Mouse (Mus musculus): ENCODE measurements around the gene Atp8b4. TPM values are rescaled to one million over a fixed set of nuclear protein-coding genes. Genes with fewer than 3 reads are reported as not detected.

Gene Atp8b4
- polyA plus RNA-seq, 1 experiment, result 2.5 TPM

GRCm38 (mm10) chr2:126519872-126520581 lies 19.6 kb upstream of the Atp8b4 start:
- H3K36me3 ChIP-seq (ENCODE audit: control insufficient read depth, insufficient read depth, low read length), result no peaks in the 10 kb centered on the region
- H3K4me1 ChIP-seq (ENCODE audit: control insufficient read depth, insufficient read depth, insufficient read length), result no peaks in the 10 kb centered on the region
- TF ChIP-seq POLR2A (IDR thresholded peaks at IDR 0.05; ENCODE audit: low read depth, low read length), result no peak
- 63% methylated on average over 11 of the region's 11 CpGs for WGBS
- no peak overlapping the region for H3K27ac ChIP-seq (ENCODE audit: insufficient read depth, low read length)
- no peak for DNase-seq (ENCODE audit: low read depth in 1 of 2, low spot score in 2 of 2)
- H3K27me3 ChIP-seq (ENCODE audit: control insufficient read depth, insufficient read depth, low read length), result no peaks in the 10 kb centered on the region
- H3K4me3 ChIP-seq (ENCODE audit: extremely low read depth, insufficient read depth, insufficient read length), result no peak overlapping the region

GRCm38 (mm10) chr2:126515069-126515826 lies 14.8 kb upstream of the Atp8b4 start:
- H3K27ac ChIP-seq (ENCODE audit: insufficient read depth, low read length), result no peak overlapping the region
- TF ChIP-seq POLR2A (IDR thresholded peaks at IDR 0.05; ENCODE audit: low read depth, low read length) (no peak), CTCF (IDR thresholded peaks at IDR 0.05; ENCODE audit: extremely low read depth, insufficient read depth, insufficient read length, insufficient replicate concordance) (no peak)
- H3K36me3 ChIP-seq (ENCODE audit: control insufficient read depth, insufficient read depth, low read length), result no peaks in the 10 kb centered on the region
- H3K27me3 ChIP-seq (ENCODE audit: control insufficient read depth, insufficient read depth, low read length), result no peaks in the 10 kb centered on the region
- DNase-seq (ENCODE audit: low read depth in 1 of 2, low spot score in 2 of 2), result no peak
- no peak overlapping the region for H3K4me3 ChIP-seq (ENCODE audit: extremely low read depth, insufficient read depth, insufficient read length)
- WGBS, result 22% methylated on average over 6 of the region's 6 CpGs
- no peaks in the 10 kb centered on the region for H3K4me1 ChIP-seq (ENCODE audit: control insufficient read depth, insufficient read depth, insufficient read length)

- no peak for DNase-seq (ENCODE audit: low read depth in 1 of 2, low spot score in 2 of 2)
These were observed 7.8 kb upstream of the Atp8b4 start for GRCm38 (mm10) chr2:126508228-126508627.

GRCm38 (mm10) chr2:126507477-126507876 lies 7.0 kb upstream of the Atp8b4 start:
- Histone ChIP-seq H3K36me3 (ENCODE audit: control insufficient read depth, insufficient read depth, low read length) (no peaks in the 10 kb centered on the region), H3K4me3 (ENCODE audit: extremely low read depth, insufficient read depth, insufficient read length) (no peak overlapping the region), H3K27me3 (ENCODE audit: control insufficient read depth, insufficient read depth, low read length) (no peaks in the 10 kb centered on the region), H3K27ac (ENCODE audit: insufficient read depth, low read length) (no peak overlapping the region), H3K4me1 (ENCODE audit: control insufficient read depth, insufficient read depth, insufficient read length) (no peaks in the 10 kb centered on the region)
- TF ChIP-seq POLR2A (IDR thresholded peaks at IDR 0.05; ENCODE audit: low read depth, low read length), result no peak
- TF ChIP-seq CTCF (IDR thresholded peaks at IDR 0.05; ENCODE audit: extremely low read depth, insufficient read depth, insufficient read length, insufficient replicate concordance), result no peak
- DNase-seq (ENCODE audit: low read depth in 1 of 2, low spot score in 2 of 2), result no peak
- WGBS, result 83% methylated on average over 5 of the region's 5 CpGs

More at GRCm38 (mm10) chr2:126508228-126508627, 7.8 kb upstream of the Atp8b4 start:
- H3K27ac ChIP-seq (ENCODE audit: insufficient read depth, low read length), result no peak overlapping the region
- no peak overlapping the region for H3K4me3 ChIP-seq (ENCODE audit: extremely low read depth, insufficient read depth, insufficient read length)
- TF ChIP-seq POLR2A (IDR thresholded peaks at IDR 0.05; ENCODE audit: low read depth, low read length) (no peak), CTCF (IDR thresholded peaks at IDR 0.05; ENCODE audit: extremely low read depth, insufficient read depth, insufficient read length, insufficient replicate concordance) (no peak)
- no peaks in the 10 kb centered on the region for H3K36me3 ChIP-seq (ENCODE audit: control insufficient read depth, insufficient read depth, low read length)
- H3K27me3 ChIP-seq (ENCODE audit: control insufficient read depth, insufficient read depth, low read length), result no peaks in the 10 kb centered on the region
- no peaks in the 10 kb centered on the region for H3K4me1 ChIP-seq (ENCODE audit: control insufficient read depth, insufficient read depth, insufficient read length)
- WGBS, result 32% methylated on average over 1 of the region's 1 CpGs

- H3K36me3 ChIP-seq (ENCODE audit: control insufficient read depth, insufficient read depth, low read length), result no peaks in the 10 kb centered on the region
- H3K4me1 ChIP-seq (ENCODE audit: control insufficient read depth, insufficient read depth, insufficient read length), result 0 out of 2 replicates have a peak, but pooled peaks cover under 1% of the 10 kb centered on the region
- 55% methylated on average over 1 of the region's 1 CpGs for WGBS
- no peak overlapping the region for H3K4me3 ChIP-seq (ENCODE audit: extremely low read depth, insufficient read depth, insufficient read length)
- H3K27me3 ChIP-seq (ENCODE audit: control insufficient read depth, insufficient read depth, low read length), result no peaks in the 10 kb centered on the region
- TF ChIP-seq CTCF (IDR thresholded peaks at IDR 0.05; ENCODE audit: extremely low read depth, insufficient read depth, insufficient read length, insufficient replicate concordance), result no peak
- TF ChIP-seq POLR2A (IDR thresholded peaks at IDR 0.05; ENCODE audit: low read depth, low read length), result no peak
- DNase-seq (ENCODE audit: low read depth in 1 of 2, low spot score in 2 of 2), result no peak
- no peak overlapping the region for H3K27ac ChIP-seq (ENCODE audit: insufficient read depth, low read length)
These were observed 4.7 kb upstream of the Atp8b4 start for GRCm38 (mm10) chr2:126505156-126505555.

GRCm38 (mm10) chr2:126499730-126500129 lies 744 bp downstream of the Atp8b4 start:
- Histone ChIP-seq H3K27me3 (ENCODE audit: control insufficient read depth, insufficient read depth, low read length) (no peaks in the 10 kb centered on the region), H3K4me1 (ENCODE audit: control insufficient read depth, insufficient read depth, insufficient read length) (peaks cover 18% of the 10 kb centered on the region; the same call in 1 of the 2 replicates), H3K36me3 (ENCODE audit: control insufficient read depth, insufficient read depth, low read length) (no peaks in the 10 kb centered on the region), H3K27ac (ENCODE audit: insufficient read depth, low read length) (peak overlapping the region; percentile 91), H3K4me3 (ENCODE audit: extremely low read depth, insufficient read depth, insufficient read length) (peak overlapping the region; percentile 62)
- TF ChIP-seq POLR2A (IDR thresholded peaks at IDR 0.05; ENCODE audit: low read depth, low read length), result no peak
- TF ChIP-seq CTCF (IDR thresholded peaks at IDR 0.05; ENCODE audit: extremely low read depth, insufficient read depth, insufficient read length, insufficient replicate concordance), result no peak
- WGBS, result 7% methylated on average over 8 of the region's 8 CpGs
- peak; percentile 31 to 73 for DNase-seq (ENCODE audit: low read depth in 1 of 2, low spot score in 2 of 2)

Measured in spleen, adult 2 months (tissue).